Mouse (Mus musculus) right cerebral cortex, adult 2 months (tissue): ENCODE measurements around the gene G430095P16Rik.

Experiments
- DNase-seq, 2 experiments: peaks; one replicate each; pipeline ENCODE4 v3.0.0; 2021 to 2022; ENCODE audit warnings: low spot score in 2 of 2

G430095P16Rik gene

GRCm38 (mm10) chr8:84770100-84770953 lies 47.5 kb downstream of the G430095P16Rik start:
- no peak for DNase-seq

DNA sequence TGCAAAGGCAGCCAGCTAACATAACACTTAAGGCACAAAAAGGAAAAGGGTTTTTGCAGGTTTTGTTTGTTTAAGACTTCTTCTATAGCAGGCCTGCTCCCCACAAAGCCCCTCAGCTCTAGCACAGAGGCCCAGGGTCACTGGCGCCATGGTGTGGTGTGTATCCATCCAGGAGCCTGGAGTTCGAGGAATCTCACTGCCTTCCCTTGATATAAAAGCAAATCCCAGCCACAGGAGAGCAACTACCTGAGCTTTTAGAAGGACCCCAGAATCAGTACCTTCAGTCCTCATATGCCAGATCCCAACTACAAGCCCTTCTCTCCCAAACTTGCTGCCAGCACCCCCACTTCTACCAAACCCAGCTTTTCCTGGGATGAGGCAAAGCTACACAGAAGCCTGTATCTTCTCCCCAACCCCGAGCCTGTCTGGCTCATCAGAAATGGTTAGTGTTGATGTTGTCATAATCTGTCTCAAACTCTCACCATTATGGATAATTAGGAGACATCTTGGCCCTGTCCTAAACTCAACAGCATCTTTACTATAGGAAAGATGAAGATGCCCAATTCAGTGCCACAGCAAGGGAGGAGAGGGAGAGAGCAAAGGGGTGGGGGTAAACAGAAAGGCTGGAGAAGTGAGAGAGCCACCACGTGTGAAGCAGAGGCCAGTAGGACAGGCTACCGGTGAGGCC lies 48.3 kb downstream of the G430095P16Rik start:
- DNase-seq: no peak

- no peak for DNase-seq
Measured at GRCm38 (mm10) chr8:84771941-84772378, 49.2 kb downstream of the G430095P16Rik start.

GRCm38 (mm10) chr8:84772628-84773027 lies 49.8 kb downstream of the G430095P16Rik start:
- no peak for DNase-seq

DNA sequence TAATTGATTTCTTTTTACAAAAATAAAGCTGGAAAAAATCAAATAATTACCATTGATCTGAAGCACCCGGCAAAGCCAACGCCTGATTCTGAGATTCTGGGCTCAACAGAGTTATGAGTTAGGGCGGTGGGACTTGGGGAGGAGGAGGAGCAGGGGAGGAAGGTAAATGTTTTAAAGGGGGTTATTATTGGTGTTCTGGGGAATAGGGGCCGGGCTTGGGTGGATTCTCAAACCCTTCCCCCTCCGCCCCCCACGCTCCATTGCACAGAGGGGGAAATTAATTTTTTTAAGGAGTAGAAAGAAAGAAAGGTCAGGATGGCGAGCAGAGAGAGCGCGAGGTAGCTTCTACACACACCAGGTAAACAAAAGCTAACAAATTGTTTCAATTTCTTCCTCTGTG lies 50.5 kb downstream of the G430095P16Rik start:
- DNase-seq: no peak

GRCm38 (mm10) chr8:84773833-84774232 lies 51.0 kb downstream of the G430095P16Rik start:
- DNase-seq: peak; percentile 73 to 80

GRCm38 (mm10) chr8:84774473-84774911 lies 51.7 kb downstream of the G430095P16Rik start:
- DNase-seq: no peak

DNA sequence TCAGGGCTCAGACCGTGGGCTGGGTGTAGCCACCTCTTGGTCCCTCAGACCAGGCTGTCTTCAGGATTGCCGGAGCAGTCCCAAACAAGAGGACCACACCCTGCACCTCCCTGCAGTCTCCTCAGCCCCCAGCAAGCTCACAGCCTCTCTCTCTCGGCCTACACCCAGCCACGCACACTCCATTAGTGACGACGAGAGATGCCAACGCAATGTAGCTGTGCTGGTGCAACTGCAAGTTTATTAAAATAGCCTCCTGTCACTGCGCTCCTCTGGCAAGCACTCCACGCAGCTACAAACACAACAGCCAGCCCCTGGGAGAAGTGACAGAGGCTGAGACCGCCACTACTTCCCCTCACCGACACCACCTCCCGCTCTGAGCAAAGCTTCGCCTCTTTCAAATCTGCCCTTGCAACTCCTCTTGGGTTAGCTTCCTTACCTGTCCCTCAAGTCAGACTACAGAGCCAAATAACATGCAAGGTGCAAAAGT lies 52.3 kb downstream of the G430095P16Rik start:
- peak; percentile 76 to 79 for DNase-seq

DNA sequence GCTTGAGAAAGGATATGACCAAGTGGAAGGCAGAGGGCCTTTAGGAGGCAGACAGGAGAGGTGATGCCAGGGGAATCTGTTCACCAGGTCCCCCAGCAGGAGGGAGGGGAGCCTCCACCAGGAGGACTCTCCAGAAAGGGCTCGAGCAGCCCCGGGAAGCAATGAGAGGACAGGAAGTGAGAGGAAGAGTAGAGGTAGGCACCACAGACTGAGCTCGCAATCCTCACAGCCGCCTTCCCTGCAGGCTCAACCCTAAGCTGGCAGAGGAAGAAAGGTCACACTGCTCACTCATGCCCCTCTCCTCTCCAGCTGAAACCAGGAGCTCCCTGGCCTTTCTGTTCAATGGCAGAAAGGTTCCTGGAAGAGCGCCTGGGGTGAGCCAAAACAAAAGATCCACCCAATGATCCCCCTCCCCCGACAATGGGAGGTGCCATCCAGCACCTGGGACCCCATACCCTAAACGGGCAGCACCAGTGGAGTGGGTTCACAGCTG lies 52.9 kb downstream of the G430095P16Rik start:
- no peak for DNase-seq
